Mouse (Mus musculus): Measurements from ENCODE around the gene Pdzd8.

Pdzd8 gene

DNA sequence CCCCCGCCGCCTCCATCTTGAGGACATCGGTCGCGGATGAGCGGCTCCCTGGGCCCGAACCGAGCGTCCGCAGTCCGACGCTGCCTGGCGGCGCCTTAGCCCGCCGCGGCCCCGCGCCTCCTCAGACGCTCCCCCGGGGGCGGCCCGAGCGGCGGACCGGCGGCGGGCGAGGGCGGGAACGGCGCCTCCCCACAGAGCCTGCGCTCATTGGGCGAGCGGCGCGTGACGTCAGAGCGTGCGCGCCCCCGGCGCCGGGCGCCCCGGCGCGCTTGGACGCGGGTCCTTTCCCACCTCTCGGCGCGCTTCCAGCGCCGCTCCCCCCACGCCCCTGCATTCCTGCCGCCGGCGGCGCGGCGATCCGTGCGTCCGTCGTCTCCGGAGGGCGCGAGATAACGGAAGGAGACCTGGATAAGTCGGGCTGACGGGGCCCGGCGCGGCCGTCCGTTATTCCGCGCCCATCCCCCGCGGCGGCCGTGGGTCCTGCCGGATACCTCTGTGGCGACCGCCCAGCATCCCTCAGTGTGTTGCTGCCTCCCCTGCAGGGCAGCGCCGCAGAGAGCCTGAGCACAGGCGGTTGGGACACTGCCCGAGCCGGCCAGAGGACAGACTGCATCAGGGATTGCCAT, at the start of gene Pdzd8:
TSS of gene Pdzd8 (minus strand) at position 123 of the 626 bp plus-strand sequence.
- peak; percentile 93 for DNase-seq

DNA sequence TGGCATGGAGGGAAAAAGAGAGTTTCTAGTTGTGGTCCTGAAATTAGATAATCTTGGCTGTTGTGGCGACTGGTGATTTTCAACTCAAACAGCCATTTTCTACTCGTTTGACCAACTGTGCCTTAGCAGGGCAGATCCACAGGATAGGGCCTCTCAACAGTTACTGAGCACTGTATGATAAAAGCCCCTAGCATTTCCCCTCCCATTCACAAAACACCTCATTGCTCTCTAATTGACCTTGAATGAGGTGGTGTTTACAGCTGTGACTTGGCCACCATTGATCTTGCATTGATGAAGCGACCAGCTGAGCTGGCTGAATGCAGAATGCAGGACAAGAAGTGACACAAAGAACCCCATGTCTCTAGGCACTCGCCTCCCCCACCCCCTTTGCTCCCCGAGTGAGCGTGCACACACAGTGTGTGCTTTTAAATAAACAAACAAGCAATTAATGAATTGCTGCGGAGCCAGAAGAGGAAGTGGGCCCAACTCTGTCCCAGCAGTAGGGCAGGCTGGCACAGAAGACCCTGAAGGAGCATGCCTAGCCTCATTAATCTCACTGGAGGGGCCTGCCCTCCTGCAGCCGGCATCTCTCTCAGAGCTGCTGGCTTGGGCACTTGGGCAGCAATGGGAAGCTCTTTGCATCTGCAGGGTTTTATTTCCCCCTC, 48.3 kb upstream of the Pdzd8 start:
- DNase-seq, result no peak

DNA sequence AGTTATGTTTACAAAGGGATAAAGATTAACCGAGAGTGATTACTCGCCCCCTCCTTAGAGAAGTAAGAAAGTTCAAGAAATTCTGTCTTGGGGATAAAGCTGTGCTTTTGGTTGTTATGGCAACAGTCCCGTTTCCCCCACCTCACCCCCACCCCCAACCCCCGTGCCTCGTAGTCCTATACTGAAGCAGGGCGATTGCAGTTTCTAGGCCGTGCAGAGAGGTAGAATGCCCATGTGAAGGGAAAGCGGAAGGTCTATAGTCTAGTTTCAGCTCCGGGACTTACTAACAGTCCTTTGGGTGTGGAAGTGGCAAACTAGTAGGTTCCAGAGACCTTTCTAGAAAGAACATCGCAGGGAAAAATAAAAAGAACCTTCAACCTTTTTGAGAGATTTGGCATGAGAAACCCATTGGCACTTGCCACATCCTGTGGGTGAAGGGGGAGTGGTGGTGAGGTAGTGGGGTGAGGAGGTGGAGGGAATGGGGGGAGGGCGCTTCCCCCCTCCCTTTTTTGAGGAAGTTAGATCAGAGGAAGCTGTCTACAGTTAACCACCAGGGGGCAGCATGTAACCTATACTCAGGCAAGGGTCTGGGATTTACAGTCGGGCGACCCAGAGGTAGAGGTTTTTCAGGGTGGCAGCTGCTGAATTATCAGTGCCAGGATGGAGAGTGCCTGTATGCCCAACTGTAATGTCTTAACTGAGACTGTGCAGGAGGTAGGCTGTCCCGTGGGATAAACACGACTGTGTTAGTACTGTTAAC, 43.4 kb upstream of the Pdzd8 start:
- peak; percentile 93 for DNase-seq

DNA sequence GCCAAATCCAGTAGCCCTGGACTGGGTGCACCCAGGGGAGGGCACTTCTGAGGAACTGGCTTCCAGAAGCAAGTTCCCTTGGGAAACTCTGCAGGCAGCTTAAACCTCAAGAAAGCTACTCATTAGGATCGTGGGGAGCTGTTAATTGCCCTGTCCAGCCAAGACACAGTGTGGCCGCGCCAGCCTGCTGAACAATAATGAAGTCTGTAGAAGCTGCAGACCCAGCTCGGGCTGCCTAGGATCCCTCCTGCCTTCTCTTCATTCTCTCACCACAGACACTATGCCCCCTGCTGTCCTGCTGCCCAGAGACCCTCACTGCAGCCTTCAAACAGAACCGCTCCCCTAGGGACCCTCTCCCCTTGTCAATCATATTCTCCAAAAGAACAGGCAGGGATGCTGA, 42.8 kb upstream of the Pdzd8 start:
- peak; percentile 25 for DNase-seq

DNA sequence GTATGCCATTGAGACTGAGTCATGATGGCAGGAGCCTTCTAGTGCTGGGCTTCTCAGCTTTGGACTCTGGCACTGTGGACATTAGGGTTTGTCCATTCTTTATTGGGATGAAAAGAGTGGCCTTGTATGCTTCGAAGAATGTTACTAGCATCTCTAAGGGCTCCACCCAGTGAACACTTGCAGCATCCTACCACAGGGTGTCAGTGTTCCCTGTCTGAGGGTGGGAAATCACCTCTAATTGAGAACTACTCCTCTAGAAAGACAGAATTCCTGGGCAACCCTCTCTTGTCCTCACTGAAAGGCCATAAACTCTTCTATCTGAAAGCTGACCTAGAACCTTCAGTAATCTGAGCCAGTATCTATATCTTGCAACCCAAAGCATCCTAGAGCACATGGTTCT, 41.6 kb upstream of the Pdzd8 start:
- peak; percentile 62 for DNase-seq

DNA sequence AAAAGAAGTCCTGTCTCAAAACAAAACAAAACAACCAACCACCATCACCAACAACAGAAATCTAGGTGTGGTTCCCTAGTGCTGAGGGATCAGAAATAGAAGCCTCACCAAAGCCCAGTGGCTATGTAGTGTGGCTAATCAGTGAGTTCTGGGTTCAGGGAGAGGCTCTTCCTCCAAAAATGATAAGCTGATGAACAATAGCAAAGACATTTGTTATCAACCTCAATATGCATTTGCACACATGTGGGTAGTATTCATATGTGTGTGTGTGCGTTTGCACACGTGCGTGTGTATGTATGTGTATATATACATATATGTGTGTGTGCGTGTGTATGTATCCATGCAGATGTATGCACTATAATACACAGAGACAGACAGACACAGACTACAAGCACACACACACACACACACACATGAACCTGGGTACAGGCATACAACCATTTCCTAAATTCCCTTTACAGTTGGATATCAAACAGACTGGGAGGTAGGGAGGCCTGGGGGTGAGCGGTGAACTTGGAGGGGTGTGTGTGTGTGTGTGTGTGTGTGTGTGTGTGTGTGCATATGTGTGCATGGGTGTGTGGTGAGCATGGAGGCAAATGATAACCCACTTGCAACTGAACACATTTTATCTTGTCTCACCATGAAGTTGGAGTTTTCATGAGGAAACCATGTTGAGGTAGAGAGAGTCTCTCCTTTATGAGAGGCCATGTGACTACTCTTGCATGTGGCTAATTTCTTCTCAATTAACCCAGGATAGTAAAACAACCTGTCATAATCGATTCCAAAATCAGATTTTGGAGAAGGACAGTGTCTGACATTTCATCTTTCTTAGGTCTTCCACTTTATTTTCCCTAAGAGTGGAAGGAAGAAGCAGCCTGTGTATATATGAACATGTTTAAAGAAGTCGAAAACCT, 39.3 kb upstream of the Pdzd8 start:
- no peak for DNase-seq

DNA sequence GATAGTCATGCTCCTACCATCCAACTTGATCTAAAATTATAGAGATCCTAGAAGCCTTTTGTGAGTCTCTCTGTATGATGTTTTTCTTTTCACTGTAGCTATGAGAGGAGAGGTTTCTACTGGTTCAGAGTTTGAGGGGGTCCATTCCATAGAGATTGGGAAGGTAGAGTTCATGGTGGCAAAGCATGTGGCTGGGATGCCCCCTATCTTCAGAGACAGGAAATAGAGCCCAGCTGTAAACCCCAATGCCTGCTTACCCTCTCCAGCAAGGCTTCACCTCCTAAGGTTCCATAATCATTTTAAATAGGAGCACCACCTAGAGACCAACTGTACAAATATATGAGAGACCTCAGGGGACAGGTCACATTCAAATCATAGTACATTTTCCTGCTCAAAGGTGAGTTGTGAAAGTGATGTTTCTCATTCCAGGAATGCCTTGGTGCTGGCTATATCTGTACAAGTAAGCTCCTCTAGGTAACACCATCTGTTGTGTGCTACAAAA, 36.9 kb upstream of the Pdzd8 start:
- no peak for DNase-seq

DNA sequence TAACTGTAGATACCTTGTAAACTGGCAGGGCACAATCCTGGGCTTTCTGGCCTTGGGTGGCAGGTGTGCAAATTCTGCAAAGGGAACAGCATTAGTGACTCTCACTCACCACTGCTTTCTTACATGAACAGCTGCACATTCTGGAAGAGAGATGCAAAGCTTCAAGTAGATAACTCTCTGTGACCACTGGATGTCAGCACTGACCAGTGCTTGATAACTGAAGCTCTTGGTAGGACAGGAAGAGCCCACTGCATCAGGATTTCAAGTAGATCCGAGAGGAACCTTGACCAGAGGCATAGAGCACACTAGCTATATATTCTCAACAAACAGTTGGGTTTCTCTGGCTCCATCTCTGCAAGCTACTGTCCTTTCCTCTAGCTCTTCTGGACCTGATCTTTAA, 34.4 kb upstream of the Pdzd8 start:
- no peak for DNase-seq

DNA sequence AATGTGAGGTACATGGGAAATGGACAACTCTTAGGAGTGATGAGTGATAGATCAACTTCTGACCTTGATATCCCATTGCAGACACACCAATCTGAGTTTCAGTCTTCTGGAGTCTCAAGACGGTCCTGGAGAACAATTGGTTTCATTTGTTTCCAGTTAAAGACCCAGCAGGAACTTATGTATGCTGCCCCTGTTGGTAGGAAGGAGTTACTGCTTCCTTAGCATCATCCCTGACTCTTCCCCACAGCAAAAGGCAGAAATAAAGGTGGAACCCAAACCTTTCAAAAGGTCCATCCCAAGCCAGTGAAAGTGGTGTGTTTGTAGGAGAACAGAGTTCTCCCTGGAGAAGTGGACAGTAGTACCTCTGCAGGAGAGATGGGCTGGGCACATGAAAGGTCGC, 30.9 kb upstream of the Pdzd8 start:
- DNase-seq, result no peak

DNA sequence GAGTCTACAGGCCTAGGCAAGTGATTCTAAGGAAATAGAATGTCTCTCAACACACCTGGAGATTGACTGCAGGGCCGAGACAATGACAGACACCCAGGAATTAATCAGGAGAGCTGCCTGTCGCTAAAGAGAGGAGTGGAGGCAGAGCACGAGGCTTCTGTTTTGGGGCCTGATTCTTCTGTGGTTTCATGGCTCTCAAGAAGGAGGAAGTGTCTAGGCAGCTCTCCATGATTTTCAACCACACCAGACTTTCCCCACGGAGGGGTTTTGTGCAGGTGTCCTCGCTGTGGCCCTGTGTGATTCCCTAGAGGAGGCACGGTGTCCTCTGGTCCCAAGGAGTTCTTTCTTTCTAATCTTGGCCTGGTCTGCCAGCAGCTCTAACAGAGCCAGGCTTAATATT, 29.4 kb upstream of the Pdzd8 start:
- no peak for DNase-seq

DNA sequence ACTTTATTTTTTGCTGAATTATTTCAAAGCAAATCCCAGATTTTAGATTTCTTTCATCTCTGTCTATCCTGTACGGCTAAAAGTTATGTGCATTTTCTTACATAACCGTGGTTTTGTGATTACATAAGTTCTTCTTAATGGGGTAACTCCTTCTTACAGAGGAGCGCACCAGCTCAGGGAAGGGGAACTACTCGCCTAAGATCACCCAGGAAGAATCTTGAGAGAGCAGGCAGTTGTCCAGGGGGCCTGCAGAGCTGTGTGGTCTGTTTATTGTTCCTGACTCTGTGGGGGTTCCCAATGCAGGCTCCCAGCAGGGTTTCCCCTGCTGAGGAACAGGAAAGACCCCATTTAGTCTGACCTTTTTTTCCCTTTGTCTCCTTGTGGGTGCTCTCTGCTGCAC, 27.3 kb upstream of the Pdzd8 start:
- DNase-seq, result no peak

DNA sequence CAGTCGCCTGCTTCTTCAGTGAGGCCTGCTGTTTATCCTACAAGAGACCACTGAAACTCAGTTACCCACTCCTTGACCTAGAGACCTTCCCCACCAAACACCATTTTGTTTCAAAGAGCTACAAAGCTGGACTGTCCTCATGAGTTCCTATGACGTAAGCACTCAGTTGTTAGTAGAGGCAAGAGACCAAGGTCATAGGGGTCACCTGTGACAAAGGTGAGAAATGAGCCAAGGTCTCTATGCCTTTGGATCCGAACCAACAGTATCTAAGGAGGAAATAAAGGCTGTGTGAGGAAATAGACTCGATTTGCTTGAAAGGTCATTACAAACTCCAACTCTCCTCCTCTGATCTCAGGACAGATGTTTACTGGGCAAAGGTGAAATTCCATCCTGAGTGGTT, 25.4 kb upstream of the Pdzd8 start:
- no peak for DNase-seq

DNA sequence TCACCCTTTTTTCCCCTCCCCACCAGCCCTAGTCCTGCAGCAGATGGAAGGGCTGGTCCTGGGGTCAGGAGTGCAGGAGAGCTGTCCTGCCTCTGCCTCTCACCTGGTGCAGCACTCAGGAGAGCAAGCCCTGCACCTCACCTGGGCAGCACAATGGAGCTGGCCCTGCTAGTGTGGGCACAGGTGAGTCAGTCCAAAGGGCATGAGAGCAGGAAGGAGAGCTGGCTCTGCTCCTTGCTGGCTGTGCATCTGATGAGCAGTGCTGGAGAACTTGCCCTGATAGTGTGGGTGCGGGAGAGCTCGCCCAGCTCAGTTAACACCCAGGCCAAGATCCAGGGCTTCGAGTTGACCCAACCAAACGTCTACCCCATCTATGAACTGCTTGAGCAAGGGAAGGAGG, 22.3 kb upstream of the Pdzd8 start:
- DNase-seq, result no peak

DNA sequence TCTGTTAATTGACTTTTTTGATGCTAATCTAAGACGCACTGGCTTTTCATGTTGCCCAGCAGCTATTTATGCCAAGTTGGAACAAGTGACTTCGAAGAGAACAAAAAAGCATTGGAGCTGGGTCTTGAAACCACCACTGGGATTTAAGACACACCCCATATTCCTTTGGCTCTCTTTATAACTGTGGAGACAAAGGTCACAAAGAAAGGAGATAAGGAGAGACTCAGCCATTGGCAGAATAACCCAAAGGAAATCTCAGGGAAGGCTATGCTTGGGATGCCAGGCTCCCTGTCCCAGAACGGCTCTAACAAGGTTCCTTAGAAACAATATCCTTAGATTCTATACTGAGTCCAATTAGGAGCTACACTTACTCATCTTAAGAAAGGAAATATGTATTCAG, 21.1 kb upstream of the Pdzd8 start:
- DNase-seq, result no peak

DNA sequence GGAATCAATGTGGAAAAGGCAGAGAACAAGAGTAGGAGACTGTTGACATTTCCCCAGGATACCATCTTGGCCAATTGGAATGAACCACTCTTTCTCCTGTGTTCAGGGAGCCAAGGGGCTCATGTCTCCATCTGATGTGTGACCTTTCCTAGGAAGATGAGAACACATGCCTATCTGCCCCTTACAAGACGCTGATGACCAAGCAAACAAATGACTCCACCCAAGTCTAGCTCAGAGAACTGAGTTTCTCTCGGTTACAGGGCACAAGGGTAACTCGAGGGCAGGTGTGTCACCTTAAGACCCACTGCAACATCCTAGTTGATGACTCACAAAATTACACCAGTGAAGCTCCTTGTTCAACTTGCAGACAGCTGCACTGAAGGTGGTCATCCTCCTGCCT, 18.1 kb upstream of the Pdzd8 start:
- DNase-seq, result no peak

DNA sequence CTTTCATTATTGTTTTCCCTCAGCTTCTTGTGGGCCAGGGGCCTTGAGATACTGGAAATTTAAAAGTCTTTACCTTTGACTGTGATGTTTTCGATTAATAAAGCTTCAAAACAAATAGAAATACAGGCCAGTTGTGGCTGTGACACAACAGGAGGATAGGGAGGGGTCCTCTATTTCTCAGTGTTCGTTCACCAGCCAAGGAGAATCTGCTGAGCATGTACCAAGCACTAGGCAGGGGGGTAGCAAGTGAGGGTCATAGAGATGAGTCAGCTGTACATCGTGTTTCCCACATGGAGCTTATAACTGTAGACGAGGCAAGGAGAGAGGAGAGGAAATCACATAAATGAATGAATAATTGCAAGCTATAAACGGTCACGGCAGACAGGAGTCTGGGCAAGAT, 17.1 kb upstream of the Pdzd8 start:
- DNase-seq, result no peak

DNA sequence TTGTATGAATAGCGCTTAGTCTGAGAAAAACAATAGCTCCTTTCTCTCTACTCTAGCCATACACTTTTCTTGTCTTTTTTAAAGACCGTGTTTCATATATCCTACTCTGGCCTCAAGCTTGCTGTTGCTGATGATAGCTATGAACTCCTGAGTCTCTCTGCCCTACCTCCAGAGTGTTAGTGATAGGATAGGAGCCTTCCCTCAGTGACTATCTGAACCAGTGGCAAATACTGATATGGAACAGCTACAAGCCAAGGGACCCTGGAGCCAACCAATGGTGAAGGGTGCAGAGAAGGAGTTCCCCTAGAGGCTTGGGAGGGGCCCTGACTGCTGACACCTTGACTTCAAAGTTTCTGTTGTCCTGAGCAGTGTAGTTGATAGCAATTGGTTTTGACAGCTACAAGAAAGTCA, 14.9 kb upstream of the Pdzd8 start:
- DNase-seq, result no peak

DNA sequence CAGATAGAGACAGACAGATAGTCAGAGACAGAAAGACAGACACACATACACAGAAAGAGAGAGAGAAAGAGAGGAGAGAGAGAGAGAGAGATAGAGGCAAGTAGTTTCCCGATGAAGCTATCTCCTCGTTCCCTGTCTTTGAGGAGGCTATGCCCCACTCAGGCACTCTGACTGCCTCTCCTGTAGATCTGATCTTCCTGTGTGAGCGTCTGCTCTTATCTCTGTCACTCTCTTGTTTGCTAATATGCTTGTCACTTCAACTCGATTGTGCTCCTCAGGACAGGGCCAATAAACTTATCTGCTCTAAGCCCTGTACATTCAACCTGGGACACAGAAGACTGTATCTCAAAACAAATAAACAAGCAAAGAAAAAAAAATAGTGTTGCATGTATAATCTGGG, 13.6 kb upstream of the Pdzd8 start:
- DNase-seq, result no peak

DNA sequence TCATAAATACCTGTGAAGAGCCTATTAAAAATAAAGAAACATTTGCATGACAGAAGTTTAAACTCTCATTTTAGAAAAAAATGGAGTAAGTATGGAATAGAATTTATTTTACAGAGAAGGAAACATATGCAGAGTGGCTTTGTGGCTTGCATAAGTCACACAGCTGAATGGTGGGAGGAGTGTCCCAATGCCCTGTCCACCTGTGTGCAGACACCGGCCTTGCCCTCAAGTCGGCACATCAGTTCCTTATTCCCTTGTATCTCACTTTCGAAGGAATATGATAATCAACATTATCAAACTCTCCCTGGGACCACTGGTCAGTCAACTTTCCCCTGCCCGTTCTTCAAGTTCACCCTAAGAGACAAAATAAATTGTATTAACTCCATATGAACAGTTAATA, 12.3 kb upstream of the Pdzd8 start:
- no peak for DNase-seq

DNA sequence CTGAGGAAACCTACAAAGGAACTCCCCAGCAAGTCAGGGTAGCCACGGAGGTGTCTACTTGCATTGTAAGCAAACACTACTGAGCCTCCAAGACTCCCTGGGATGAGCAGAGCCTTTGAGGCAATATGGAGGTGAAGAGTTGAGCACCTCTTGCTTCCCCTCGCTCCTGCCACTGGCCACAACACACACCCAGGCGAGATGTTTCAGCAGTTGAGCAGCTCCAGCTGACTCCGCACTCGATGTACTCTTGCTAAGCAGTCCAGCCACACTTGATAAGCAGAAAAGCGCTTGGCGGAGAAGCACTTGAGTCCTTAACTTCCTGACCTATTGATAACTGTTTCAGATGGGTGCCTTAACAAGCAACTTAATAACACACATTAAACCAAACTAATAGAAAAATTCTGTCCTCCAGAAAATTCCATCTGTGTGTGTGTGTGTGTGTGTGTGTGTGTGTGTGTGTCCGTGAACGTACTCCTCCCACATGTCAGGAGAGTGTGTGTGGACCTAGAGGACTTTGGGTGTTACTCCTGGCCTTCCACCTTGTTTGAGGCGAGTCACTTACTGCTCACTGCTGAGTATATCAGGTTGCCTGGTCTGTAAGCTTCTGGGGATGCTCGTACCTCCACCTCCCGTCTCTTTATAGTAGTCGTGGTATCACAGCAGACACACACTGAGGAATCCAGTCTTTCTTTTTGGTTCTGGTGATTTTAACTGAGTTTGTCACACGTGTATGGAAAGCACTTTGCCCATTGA, 11.4 kb upstream of the Pdzd8 start:
- DNase-seq, result no peak

DNA sequence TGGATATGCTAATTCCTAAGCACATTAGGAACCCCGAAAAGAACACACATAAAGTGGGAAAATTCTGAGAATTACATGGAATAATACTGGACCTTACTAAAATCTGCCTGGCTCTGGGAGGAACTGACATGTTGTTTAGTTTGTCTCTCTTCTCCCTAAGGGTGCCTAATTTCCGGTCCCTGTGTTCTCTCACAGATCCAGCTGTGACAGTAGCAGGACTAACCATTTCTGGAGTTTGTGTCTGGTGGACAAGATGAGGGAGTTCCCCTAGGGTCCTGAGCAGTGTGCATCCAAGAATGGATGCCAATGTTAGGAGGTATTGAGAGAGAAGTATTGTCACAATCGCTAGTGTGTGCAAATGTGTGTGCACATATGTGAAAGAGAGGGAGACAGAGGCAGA, 10.8 kb upstream of the Pdzd8 start:
- DNase-seq, result no peak

DNA sequence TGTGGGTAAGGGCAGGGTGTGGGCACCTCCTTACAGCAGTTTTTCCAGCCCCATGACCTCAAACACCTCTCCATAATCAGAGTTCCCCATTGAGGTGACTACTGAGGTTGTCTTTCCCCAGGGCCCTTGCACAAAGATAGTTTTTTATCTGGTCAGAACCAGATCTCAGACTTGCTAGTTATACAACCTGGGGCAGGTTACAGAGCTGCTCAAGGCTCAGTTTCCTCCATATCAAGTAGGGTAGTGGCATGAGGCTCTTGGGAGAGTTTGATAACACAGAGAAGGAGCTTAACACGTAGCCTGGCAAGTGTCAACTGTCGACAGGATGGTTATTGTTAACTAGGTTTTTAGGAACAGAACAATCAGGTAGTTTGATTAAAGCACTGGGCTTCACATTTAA, 9.3 kb upstream of the Pdzd8 start:
- DNase-seq, result no peak
